Mouse (Mus musculus) small intestine, adult 2 months (tissue): ENCODE data around the gene Nanp.

Experiments used
- CTCF ChIP-seq: fragments of 200-500 bp; IDR thresholded peaks from 2 replicates; pipeline ENCODE4 v1.5.1; 2012; ENCODE audit warnings: low read depth, mild to moderate bottlenecking, control low read depth, inconsistent platforms, low read length, moderate library complexity, mixed read lengths; ENCODE audit not compliant: insufficient replicate concordance, insufficient read length; ENCODE audit errors: extremely low read depth
- POLR2A ChIP-seq: fragments of 200-500 bp; IDR thresholded peaks from 2 replicates; pipeline ENCODE4 v1.6.1; 2012; ENCODE audit warnings: low read depth, mild to moderate bottlenecking, control low read depth, inconsistent platforms, low read length, moderate library complexity

- TF ChIP-seq CTCF (no peak), POLR2A (no peak)
Observed at GRCm38 (mm10) chr2:151037292-151037691, 1.9 kb downstream of the Nanp start.
